Mouse (Mus musculus) forebrain, embryonic 11.5 days (tissue): ENCODE measurements around the gene Olfr836. TPM values are rescaled to one million over a fixed set of nuclear protein-coding genes. Genes with fewer than 3 reads are reported as not detected.
"Not testable (repeated sequence)": the region's sequence is repeated elsewhere in the genome, so short reads cannot be mapped to it uniquely, and the experiment has no call there.

Experiments used
- ATAC-seq: fragments of 200-750 bp; cut with Nextera tagmentation; replicated peaks from 2 replicates; pipeline ENCODE4 v1.8.0; 2017; ENCODE audit warnings: moderate TSS enrichment; ENCODE audit not compliant: low FRiP score
- DNase-seq: peaks from one replicate; pipeline ENCODE4 v3.0.0-alpha.2; 2017; ENCODE audit warnings: low spot score
- H3K27ac ChIP-seq: fragments of 300-500 bp; sonication (generic); 2 replicates; pipeline ENCODE4 v1.5.1; 2014; ENCODE audit warnings: low read depth, low read length
- H3K27me3 ChIP-seq: fragments of 300-500 bp; sonication (generic); 2 replicates; pipeline ENCODE4 v1.6.1; 2014; ENCODE audit warnings: mild to moderate bottlenecking, low read length, mixed read lengths; ENCODE audit not compliant: control insufficient read depth, insufficient read depth
- H3K36me3 ChIP-seq: fragments of 300-500 bp; sonication (generic); 2 replicates; pipeline ENCODE4 v1.6.1; 2014; ENCODE audit warnings: mild to moderate bottlenecking, low read length, moderate library complexity, mixed read lengths; ENCODE audit not compliant: control insufficient read depth, insufficient read depth
- H3K4me1 ChIP-seq: fragments of 300-500 bp; sonication (generic); replicated peaks from 2 replicates; pipeline ENCODE4 v1.6.1; 2014; ENCODE audit warnings: low read length, mixed read lengths; ENCODE audit not compliant: control insufficient read depth, insufficient read depth
- H3K4me2 ChIP-seq: fragments of 300-500 bp; sonication (generic); 2 replicates; pipeline ENCODE4 v1.6.1; 2014; ENCODE audit warnings: low read depth, mild to moderate bottlenecking, low read length, moderate library complexity, mixed read lengths; ENCODE audit not compliant: severe bottlenecking
- H3K4me3 ChIP-seq: fragments of 300-500 bp; sonication (generic); 2 replicates; pipeline ENCODE4 v1.5.1; 2014; ENCODE audit warnings: low read depth, low read length
- H3K9ac ChIP-seq: fragments of 300-500 bp; sonication (generic); 2 replicates; pipeline ENCODE4 v1.6.1; 2014; ENCODE audit warnings: low read length
- H3K9me3 ChIP-seq: fragments of 300-500 bp; sonication (generic); 2 replicates; pipeline ENCODE4 v1.6.1; 2016; ENCODE audit warnings: low read length, mixed read lengths; ENCODE audit not compliant: control insufficient read depth
- WGBS: fragments of 180-500 bp; shearing (Covaris S2); extraction: QIAGEN DNeasy Blood & Tissue Kit; methylation state at CpG from one replicate; pipeline ENCODE4 v1.1.7; 2014; 5-methylcytosine and 5-hydroxymethylcytosine counted together
- polyA plus RNA-seq: library from polyadenylated mRNA; unstranded; fragments of >200 nt; fragmentation: Nextera tagmentation; extraction: Ambion mirVana; gene quantifications from 2 replicates; pipeline ENCODE4 v1.2.1, GENCODE M21; 2014

Olfr836 gene
- polyA plus RNA-seq: not detected in 2 replicates

- DNase-seq: no peak
- Histone ChIP-seq H3K9ac (no peak within 1 kb of the TSS), H3K4me2 (no peak within 1 kb of the TSS), H3K27me3 (no peaks in the 10 kb centered on the region), H3K36me3 (no peaks in the 10 kb centered on the region), H3K4me1 (no peaks in the 10 kb centered on the region), H3K9me3 (no peaks in the 10 kb centered on the region), H3K27ac (no peak within 1 kb of the TSS), H3K4me3 (no peak within 1 kb of the TSS)
- no peak for ATAC-seq
Observed at GRCm38 (mm10) chr9:19120082-19120481, at the start of gene Olfr836. Gene Olfr836, plus strand, starts transcription at chr9:19120382.

GRCm38 (mm10) chr9:19084986-19085385 is 35.2 kb upstream of the Olfr836 start:
- no peak overlapping the region for H3K4me2 ChIP-seq
- H3K36me3 ChIP-seq: no peaks in the 10 kb centered on the region
- WGBS: 41% methylated on average over 3 of the region's 3 CpGs
- no peaks in the 10 kb centered on the region for H3K4me1 ChIP-seq
- no peaks in the 10 kb centered on the region; the same call in 1 of the 2 replicates for H3K9me3 ChIP-seq
- ATAC-seq (no peak), DNase-seq (no peak)
- no peak overlapping the region for H3K4me3 ChIP-seq
- no peaks in the 10 kb centered on the region for H3K27me3 ChIP-seq
- no peak overlapping the region for H3K9ac ChIP-seq
- H3K27ac ChIP-seq: no peak overlapping the region

DNA sequence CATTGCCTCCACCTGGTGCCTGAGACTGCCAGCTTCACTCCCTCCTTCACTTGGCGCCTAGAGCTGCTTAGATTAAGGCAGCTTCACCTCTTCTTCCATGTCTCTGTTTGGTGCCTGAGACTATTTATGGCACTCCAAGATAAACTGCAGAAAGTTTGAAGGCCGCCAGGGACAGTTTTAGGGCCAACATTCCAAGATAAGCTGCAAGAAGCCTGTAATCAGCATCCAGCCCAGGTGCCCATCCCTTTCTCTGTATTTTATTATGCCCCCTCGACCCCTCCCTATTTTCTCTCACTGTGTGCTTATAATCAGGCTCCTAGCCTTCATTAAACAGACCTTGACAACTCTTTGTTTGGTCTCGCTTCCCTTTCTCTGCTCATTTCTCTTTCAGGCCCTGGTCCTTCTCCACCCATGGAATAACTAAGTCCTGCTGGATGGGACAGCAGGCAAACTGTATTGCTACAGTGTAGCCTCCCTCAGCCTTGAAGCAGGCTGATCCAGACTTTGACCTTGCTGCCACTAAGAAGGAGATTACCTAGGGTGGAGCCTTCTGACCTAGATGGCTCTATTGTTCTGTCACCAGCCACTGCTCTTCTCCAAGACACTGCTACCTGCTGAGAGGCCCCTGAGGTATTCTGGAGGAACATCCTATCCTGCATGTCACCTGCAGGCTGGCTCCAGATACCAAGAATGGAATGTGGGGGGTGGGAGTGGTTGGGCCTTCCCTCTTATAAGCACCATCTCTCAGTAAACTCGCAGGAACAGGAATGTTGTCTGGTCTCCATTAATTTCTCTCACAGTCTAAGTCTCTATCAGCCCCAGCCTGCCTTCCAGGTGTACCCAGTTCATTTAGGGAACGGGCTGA is 27.1 kb upstream of the Olfr836 start:
- H3K36me3 ChIP-seq, H3K27ac ChIP-seq, H3K4me1 ChIP-seq, H3K9me3 ChIP-seq, H3K9ac ChIP-seq, ATAC-seq, H3K4me3 ChIP-seq, H3K4me2 ChIP-seq, DNase-seq, H3K27me3 ChIP-seq: not testable (repeated sequence)
- 72% methylated on average over 6 of the region's 6 CpGs for WGBS

- H3K9me3 ChIP-seq: peaks cover 2% of the 10 kb centered on the region; the same call in 1 of the 2 replicates
- 89% methylated on average over 4 of the region's 4 CpGs for WGBS
- no peaks in the 10 kb centered on the region for H3K36me3 ChIP-seq
- no peak overlapping the region for H3K4me3 ChIP-seq
- H3K9ac ChIP-seq: no peak overlapping the region
- no peak overlapping the region for H3K4me2 ChIP-seq
- ATAC-seq (no peak), DNase-seq (no peak)
- H3K4me1 ChIP-seq: no peaks in the 10 kb centered on the region
- H3K27me3 ChIP-seq: no peaks in the 10 kb centered on the region
- no peak overlapping the region for H3K27ac ChIP-seq
Observed at GRCm38 (mm10) chr9:19097286-19097685, 22.9 kb upstream of the Olfr836 start.

DNA sequence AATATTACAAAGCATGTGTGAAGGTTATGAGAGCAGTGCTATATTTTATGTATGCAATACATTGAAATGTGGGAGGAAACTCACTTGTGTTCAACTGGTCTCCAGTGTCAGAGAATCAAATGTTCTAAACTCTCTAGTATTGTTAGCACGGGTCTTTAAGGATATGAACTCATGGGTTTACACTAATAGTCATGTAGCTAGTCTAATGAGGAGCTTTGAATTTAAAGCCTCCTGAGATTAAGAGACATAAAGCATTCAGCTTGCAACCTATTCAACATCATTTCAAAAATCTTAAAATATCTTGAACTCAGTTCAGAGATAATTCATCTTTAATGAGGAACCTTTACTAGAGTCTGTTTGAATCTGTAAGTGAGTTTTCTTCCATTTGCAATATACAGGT is 15.8 kb downstream of the Olfr836 start, which contains the start of gene Olfr837:
Olfr837 (plus strand) TSS at position 301 of the 400 bp plus-strand sequence.
- no peak within 1 kb of the TSS for H3K27ac ChIP-seq
- H3K4me1 ChIP-seq: no peaks in the 10 kb centered on the region
- ATAC-seq (no peak), DNase-seq (no peak)
- 72% methylated on average over 1 of the region's 1 CpGs for WGBS
- H3K4me2 ChIP-seq: no peak within 1 kb of the TSS
- H3K4me3 ChIP-seq: no peak within 1 kb of the TSS
- H3K9me3 ChIP-seq: no peaks in the 10 kb centered on the region
- H3K27me3 ChIP-seq: no peaks in the 10 kb centered on the region
- no peak within 1 kb of the TSS for H3K9ac ChIP-seq
- H3K36me3 ChIP-seq: no peaks in the 10 kb centered on the region

Other genes with a start within 250 kb of the Olfr836 start
- not detected in 2 replicates for gene Olfr830, start 245.7 kb upstream of the Olfr836 start, polyA plus RNA-seq
- gene Olfr832, start 183.3 kb upstream of the Olfr836 start, polyA plus RNA-seq: not detected in 2 replicates
- not detected in 2 replicates for gene Olfr834, start 132.4 kb upstream of the Olfr836 start, polyA plus RNA-seq
- gene Olfr835, start 87.6 kb upstream of the Olfr836 start, polyA plus RNA-seq: not detected in 2 replicates
- gene Olfr837, start 15.9 kb downstream of the Olfr836 start, polyA plus RNA-seq: not detected in 2 replicates
- not detected in 2 replicates for gene Olfr839-ps1, start 56.9 kb downstream of the Olfr836 start, polyA plus RNA-seq
- not detected in 2 replicates for gene Olfr843, start 131.6 kb downstream of the Olfr836 start, polyA plus RNA-seq
- not detected in 2 replicates for gene Olfr844, start 196.0 kb downstream of the Olfr836 start, polyA plus RNA-seq
- not detected in 2 replicates for gene Olfr845, start 216.1 kb downstream of the Olfr836 start, polyA plus RNA-seq
- not detected in 2 replicates for gene Olfr846, start 243.6 kb downstream of the Olfr836 start, polyA plus RNA-seq